Mouse (Mus musculus): ENCODE measurements around the gene Camk2d.

DNA sequence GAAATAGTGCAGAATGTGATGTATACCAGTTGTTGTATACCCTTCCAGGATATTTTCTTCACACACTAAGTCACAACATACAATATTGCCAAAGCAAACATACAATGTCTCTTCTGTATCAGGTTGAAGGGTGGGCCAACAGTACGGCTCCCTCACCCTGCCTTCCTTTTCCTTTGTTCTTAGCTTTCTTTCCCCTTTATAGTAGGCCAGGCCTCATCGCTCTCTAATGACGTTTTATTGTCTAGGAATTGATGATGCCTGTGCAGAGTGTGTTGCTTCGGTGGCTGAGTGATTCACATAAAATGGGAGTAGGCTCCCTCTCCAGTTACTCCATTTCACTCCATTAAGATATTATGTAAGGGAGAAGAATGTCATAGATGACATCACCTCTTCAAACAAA is 290.5 kb downstream of the Camk2d start:
- TF ChIP-seq TBP (IDR thresholded peaks at IDR 0.05; ENCODE audit: low read depth, low read length) (no peak), CTCF (IDR thresholded peaks at IDR 0.05 in 2 of 3, conservative IDR thresholded peaks at IDR 0.05 in 1 of 3; ENCODE audit: control insufficient read depth in 1 of 3, insufficient read depth in 1 of 3, low read depth in 2 of 3, low read length in 3 of 3, poor library complexity in 1 of 3, severe bottlenecking in 1 of 3) (no peak), RAD21 (IDR thresholded peaks at IDR 0.05; ENCODE audit: low read depth, low read length) (no peak), TAL1 (IDR thresholded peaks at IDR 0.05; ENCODE audit: low read length) (no peak), EP300 (IDR thresholded peaks at IDR 0.05; ENCODE audit: low read depth in 1 of 2, low read length in 2 of 2) (no peak), GABPA (IDR thresholded peaks at IDR 0.05; ENCODE audit: low read depth, low read length) (no peak), RCOR1 (IDR thresholded peaks at IDR 0.05; ENCODE audit: low read depth, low read length) (no peak), POLR2A (IDR thresholded peaks at IDR 0.05; ENCODE audit: control insufficient read depth in 1 of 2, insufficient read depth in 1 of 2, low read depth in 1 of 2, low read length in 2 of 2, poor library complexity in 1 of 2) (no peak), USF2 (IDR thresholded peaks at IDR 0.05; ENCODE audit: borderline replicate concordance in 1 of 2, insufficient read depth in 1 of 2, low read depth in 1 of 2, low read length in 2 of 2) (no peak), E2F4 (IDR thresholded peaks at IDR 0.05; ENCODE audit: borderline replicate concordance, low read depth, low read length) (no peak), UBTF (IDR thresholded peaks at IDR 0.05; ENCODE audit: borderline replicate concordance, insufficient read depth, low read depth, low read length) (no peak), ZC3H11A (IDR thresholded peaks at IDR 0.05; ENCODE audit: low read depth, low read length) (no peak), ZNF384 (IDR thresholded peaks at IDR 0.05; ENCODE audit: low read depth, low read length) (no peak), JUND (IDR thresholded peaks at IDR 0.05; ENCODE audit: low read depth, low read length) (no peak)

Measured in MEL (cell line).